Mouse (Mus musculus) erythroblast, embryonic 14.5 days (primary cell): Measurements from ENCODE around the gene Olig2. TPM values are rescaled to one million over a fixed set of nuclear protein-coding genes. Genes with fewer than 3 reads are reported as not detected.

Source experiments
- H3K27me3 ChIP-seq: 2 replicates; pipeline ENCODE4 v1.6.1; 2012; ENCODE audit warnings: inconsistent platforms; ENCODE audit not compliant: control insufficient read depth
- H3K36me3 ChIP-seq: 2 replicates; pipeline ENCODE4 v1.6.1; 2012; ENCODE audit warnings: mild to moderate bottlenecking, inconsistent platforms; ENCODE audit not compliant: control insufficient read depth
- H3K4me1 ChIP-seq: 2 replicates; pipeline ENCODE4 v1.6.1; 2012; ENCODE audit warnings: inconsistent platforms; ENCODE audit not compliant: control insufficient read depth
- H3K4me3 ChIP-seq: replicated peaks from 2 replicates; pipeline ENCODE3; 2012; ENCODE audit warnings: moderate library complexity, mild to moderate bottlenecking, inconsistent platforms
- H3K9me3 ChIP-seq: 2 replicates; pipeline ENCODE4 v1.6.1; 2012; ENCODE audit warnings: low read length, inconsistent platforms, mixed read lengths; ENCODE audit not compliant: control insufficient read depth
- GATA1 ChIP-seq: IDR thresholded peaks from 2 replicates; pipeline ENCODE4 v1.6.1; 2012; ENCODE audit warnings: low read length, inconsistent platforms, mixed read lengths
- TAL1 ChIP-seq: IDR thresholded peaks from 3 replicates; pipeline ENCODE4 v1.6.1; 2012; ENCODE audit warnings: low read length, inconsistent platforms, mixed read lengths
- polyA plus RNA-seq: library from polyadenylated mRNA; stranded (reverse); fragments of >175 nt; gene quantifications from 2 replicates; pipeline ENCODE4 v1.2.3, GENCODE M21; 2012

The Olig2 gene
- polyA plus RNA-seq, 1 experiment: not detected

DNA sequence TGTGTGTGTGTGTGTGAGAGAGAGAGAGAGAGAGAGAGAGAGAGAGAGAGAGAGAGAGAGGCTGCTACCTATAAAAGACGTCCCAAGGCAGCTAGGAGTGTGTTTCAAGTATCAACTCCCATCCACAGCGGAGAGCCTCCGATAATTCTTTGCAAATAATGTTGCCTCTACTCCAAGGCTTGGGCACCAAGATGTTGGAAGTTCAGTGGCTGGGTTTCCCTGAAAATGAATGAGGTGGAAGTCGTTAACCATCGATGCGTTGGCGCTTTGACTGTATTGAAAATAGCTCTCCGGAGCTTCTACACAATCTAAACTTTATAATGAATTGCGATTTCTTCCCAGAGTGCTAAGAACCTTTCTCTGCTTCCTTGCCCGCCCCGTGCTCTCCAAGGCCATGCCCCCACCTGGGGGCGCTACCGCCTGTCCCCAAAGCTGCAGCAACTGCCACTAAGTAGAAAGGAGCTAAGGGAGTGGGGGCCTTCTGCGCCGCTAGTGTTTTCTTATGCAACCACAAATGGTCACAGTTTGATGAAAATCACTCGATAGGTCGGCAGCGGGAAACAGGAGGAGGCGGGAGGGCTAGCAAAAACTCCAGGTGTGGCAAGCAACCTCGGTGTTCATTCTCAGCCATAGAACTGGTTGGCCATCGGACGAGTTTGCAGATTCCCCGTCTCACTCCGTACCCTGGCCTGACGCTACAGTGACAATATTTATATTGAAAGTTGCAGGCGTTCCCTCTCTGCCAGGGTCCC is 600 bp upstream of the Olig2 start:
- TF ChIP-seq GATA1: no peak
- TF ChIP-seq TAL1: no peak
- Histone ChIP-seq H3K27me3 (peaks cover 100% of the 10 kb centered on the region), H3K4me3 (no peak overlapping the region), H3K4me1 (no peaks in the 10 kb centered on the region), H3K9me3 (peaks cover 16% of the 10 kb centered on the region), H3K36me3 (no peaks in the 10 kb centered on the region)

DNA sequence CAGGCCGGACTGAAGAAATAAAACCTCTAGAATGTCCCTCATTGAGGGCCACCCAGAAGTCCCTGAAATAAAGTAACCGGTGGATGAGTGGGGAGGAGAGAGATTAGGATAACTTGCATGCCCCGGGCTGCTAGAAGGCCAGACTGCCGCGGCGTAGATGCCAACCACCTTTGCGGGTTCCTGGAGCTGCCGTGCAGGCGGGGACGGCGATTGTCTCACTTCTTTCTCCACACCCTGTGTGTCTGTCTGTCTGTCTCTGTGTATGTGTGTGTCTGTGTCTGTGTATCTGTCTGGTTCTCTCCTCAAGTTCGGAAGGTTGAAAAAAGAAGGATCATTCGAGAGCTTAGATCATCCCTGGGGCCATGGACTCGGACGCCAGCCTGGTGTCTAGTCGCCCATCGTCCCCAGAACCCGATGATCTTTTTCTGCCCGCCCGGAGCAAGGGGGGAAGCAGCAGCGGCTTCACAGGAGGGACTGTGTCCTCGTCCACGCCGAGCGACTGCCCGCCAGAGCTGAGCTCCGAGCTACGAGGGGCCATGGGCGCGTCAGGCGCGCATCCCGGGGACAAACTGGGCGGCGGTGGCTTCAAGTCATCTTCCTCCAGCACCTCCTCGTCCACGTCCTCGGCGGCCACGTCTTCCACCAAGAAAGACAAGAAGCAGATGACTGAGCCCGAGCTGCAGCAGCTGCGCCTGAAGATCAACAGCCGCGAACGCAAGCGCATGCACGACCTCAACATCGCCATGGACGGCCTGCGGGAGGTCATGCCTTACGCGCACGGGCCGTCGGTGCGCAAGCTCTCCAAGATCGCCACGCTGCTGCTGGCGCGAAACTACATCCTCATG is 1.0 kb downstream of the Olig2 start:
- no peaks in the 10 kb centered on the region for H3K4me1 ChIP-seq
- H3K27me3 ChIP-seq: peaks cover 100% of the 10 kb centered on the region
- peaks cover 16% of the 10 kb centered on the region for H3K9me3 ChIP-seq
- H3K4me3 ChIP-seq: no peak overlapping the region
- TF ChIP-seq TAL1 (no peak), GATA1 (no peak)
- H3K36me3 ChIP-seq: no peaks in the 10 kb centered on the region

DNA sequence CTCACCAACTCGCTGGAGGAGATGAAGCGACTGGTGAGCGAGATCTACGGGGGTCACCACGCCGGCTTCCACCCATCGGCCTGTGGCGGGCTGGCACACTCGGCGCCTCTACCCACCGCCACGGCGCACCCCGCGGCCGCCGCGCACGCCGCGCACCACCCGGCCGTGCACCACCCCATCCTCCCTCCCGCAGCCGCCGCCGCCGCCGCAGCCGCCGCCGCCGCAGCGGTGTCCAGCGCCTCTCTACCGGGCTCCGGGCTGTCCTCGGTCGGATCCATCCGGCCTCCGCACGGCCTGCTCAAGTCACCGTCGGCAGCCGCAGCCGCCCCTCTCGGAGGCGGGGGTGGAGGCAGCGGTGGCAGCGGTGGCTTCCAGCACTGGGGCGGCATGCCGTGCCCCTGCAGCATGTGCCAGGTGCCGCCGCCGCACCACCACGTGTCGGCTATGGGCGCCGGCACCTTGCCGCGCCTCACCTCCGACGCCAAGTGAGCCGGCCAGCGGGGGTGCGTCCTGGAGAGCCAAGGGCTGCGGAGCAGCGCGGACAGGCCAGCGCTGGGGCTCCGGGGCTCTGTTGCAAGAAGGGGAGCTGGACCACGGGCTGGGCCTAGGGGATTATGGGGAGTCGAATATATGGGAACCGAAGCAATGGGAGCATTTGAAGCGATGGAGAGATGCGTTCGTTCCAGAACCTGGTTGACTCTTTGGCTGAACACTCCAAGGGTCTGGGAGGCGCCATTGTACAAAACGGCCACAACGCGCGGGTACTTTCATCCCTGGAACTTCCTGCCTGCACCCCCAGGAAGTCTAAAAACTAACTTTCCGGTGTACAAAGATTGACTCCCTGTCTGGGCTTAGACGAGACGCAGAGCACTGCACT is 1.9 kb downstream of the Olig2 start:
- H3K4me3 ChIP-seq: no peak overlapping the region
- H3K9me3 ChIP-seq: peaks cover 16% of the 10 kb centered on the region
- H3K27me3 ChIP-seq: peaks cover 100% of the 10 kb centered on the region

DNA sequence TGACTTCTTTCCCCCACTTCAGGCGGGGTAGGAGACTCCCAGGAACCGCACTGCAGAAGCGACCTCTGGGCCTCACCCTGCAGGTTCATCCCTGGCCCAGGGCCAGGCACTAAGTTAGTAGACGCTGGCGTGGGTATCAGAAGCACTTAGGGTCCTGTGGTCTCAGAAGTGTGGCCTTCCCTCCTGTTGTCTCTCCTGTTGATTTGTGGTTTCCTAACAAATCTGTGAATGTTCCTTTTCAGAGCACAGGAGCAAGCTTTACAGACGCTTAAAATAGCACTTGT is 2.4 kb downstream of the Olig2 start:
- TF ChIP-seq TAL1 (no peak), GATA1 (no peak)
- no peaks in the 10 kb centered on the region for H3K4me1 ChIP-seq
- no peak overlapping the region for H3K4me3 ChIP-seq
- H3K9me3 ChIP-seq: peaks cover 16% of the 10 kb centered on the region
- no peaks in the 10 kb centered on the region for H3K36me3 ChIP-seq
- peaks cover 100% of the 10 kb centered on the region for H3K27me3 ChIP-seq

More for the DNA sequence above, 1.9 kb downstream of the Olig2 start:
- no peaks in the 10 kb centered on the region for H3K4me1 ChIP-seq
- no peaks in the 10 kb centered on the region for H3K36me3 ChIP-seq
- TF ChIP-seq TAL1 (no peak), GATA1 (no peak)

DNA sequence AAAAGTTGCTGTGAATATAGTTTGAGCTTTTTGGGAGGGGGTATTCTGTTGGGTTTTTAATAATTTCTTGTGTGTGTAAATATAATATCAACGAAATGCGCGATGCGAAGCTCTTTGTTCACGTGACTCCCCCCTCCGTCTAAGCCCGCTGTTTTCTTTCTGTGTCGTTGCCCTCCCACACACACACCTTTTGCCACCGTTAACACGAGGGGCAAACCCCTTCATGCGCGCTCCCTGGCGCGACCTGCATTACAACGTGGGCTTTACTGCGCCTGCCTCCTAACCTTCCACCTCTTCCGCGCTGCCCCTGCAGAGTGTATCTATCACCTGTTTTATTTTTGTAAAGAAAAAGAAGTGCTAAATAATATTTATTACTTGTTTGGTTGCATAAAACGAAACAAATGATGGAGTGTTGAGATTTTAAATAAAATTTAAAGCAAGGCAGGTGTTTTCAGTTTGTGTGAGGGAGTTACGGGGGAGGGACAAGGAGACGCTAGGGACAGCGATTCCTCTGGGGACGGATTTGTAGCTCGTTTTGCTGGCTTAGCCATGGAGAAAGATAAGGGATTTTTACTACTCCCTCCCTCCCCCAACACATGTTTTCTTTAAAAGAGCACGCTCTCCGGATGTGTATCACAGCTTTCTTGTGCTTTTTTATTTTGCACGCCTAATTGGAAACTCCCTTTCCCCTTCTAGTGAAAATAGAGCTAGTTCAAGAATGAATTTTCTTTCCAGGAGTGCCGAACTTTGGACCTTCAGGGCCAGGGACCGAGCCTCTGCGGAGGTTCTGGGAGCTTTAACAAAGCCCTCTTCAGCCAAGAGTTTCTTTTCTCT is 3.2 kb downstream of the Olig2 start:
- Histone ChIP-seq H3K4me3 (no peak overlapping the region), H3K9me3 (peaks cover 16% of the 10 kb centered on the region), H3K27me3 (peaks cover 100% of the 10 kb centered on the region), H3K36me3 (no peaks in the 10 kb centered on the region), H3K4me1 (no peaks in the 10 kb centered on the region)
- TF ChIP-seq TAL1 (no peak), GATA1 (no peak)

DNA sequence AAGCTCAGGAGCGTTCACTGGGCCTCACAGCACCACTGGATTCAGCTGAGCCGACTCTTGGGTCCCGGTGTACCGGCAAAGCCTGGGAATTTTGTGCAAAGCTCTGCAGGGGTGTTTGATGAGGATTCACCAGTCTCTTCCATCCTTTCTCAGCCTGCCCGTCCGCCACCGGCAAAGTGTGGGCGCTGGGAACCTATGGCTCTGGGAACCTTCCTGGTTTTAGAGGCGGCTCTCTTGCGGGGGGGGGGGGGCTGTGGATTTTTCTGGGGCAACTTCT is 3.8 kb downstream of the Olig2 start:
- H3K36me3 ChIP-seq: no peaks in the 10 kb centered on the region
- peaks cover 100% of the 10 kb centered on the region for H3K27me3 ChIP-seq
- H3K9me3 ChIP-seq: peaks cover 16% of the 10 kb centered on the region
- H3K4me1 ChIP-seq: no peaks in the 10 kb centered on the region
- no peak overlapping the region for H3K4me3 ChIP-seq
- no peak for TF ChIP-seq GATA1
- no peak for TF ChIP-seq TAL1

DNA sequence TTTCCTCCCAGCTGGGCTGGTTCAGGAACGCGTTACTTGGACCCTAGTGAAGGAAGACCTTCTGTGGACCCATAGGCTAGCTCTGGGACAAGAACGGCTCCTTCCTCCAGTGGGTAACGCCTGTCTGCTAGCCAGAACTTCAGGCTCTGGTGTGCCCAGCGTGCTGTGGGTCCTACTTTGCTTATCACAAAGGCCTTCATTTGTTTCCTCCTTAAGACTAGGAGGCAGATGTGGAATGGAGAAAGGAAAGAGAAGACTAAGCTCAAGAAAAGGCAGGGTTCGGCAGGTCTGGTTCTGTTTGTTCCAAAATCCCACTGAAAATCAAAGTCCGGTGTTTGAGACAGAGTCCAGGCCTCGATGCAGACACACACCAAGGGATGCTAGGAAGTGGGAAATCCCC is 4.4 kb downstream of the Olig2 start:
- Histone ChIP-seq H3K4me1 (no peaks in the 10 kb centered on the region), H3K27me3 (peaks cover 100% of the 10 kb centered on the region), H3K9me3 (peaks cover 16% of the 10 kb centered on the region), H3K4me3 (no peak overlapping the region), H3K36me3 (no peaks in the 10 kb centered on the region)
- TF ChIP-seq TAL1: no peak
- no peak for TF ChIP-seq GATA1

DNA sequence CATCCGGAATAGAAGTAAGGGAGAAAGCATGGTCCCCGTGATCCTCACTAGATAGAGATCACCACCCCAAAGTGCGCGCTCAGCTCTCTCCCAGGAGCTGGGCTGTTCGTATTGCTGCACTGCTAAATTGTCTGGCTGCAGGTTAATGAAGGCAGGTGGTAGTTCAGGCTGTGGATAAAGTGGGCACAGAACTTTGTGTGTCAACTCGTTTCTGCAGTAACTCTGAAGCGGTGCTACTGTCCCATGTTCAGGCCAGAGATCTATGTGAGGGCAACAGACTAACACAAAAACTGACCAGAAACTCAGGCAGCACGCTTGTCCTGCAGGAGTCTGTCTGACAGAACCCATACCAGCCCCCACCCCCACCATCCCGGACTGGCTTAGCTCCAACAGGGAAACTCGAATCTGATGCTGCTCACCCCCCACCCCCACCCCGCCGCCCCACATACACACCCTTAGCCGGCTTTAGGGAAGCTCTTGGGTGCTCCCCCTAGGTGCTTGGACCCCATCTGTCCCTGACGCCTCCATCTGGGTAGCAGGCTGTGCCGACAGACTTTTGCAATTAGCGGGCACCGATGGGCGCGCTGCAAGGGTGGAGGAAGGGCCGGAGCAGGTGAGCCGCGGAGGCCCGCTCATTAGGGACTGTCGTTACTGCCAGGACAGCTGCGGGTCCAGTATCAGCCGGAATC is 6.7 kb downstream of the Olig2 start:
- no peak overlapping the region for H3K4me3 ChIP-seq
- H3K9me3 ChIP-seq: peaks cover 6% of the 10 kb centered on the region; the same call in 1 of the 2 replicates
- no peaks in the 10 kb centered on the region for H3K4me1 ChIP-seq
- peaks cover 96% of the 10 kb centered on the region for H3K27me3 ChIP-seq
- H3K36me3 ChIP-seq: no peaks in the 10 kb centered on the region
- TF ChIP-seq TAL1 (no peak), GATA1 (no peak)
